ENCODE assay signal across 10 mouse cellular contexts in genomic region chr15:97744930-97745329, GRCm38 (mm10). TPM values are rescaled to one million over a fixed set of nuclear protein-coding genes. Genes with fewer than 3 reads are reported as not detected.
A peak's percentile ranks its signal among the peaks of the same experiment; 100 is the strongest.
DNase-seq lines count a peak whose midpoint lies in the region; ATAC-seq and TF ChIP-seq lines count a peak whose summit lies in the region.
"Had no signal": no experiment of that assay in that cellular context is flagged by ENCODE, and none has a peak within 500 bp of the region (broad histone marks: within the 10 kb centered on the region; RNA-seq: fewer than 3 reads in every experiment).

No protein-coding gene starts in this region.

- TF ChIP-seq EP300 in lung, postnatal 0 days (IDR thresholded peaks at IDR 0.05), result no peak

- no peaks in the 10 kb centered on the region for H3K9me3 ChIP-seq in lung, postnatal 0 days (ENCODE audit: low read length)
- no peaks in the 10 kb centered on the region for H3K9me3 ChIP-seq in liver, embryonic 13.5 days (replicated peaks)

- no peak overlapping the region for H3K4me3 ChIP-seq in lung, postnatal 0 days (ENCODE audit: low read depth, low read length)
- no peak overlapping the region for H3K4me3 ChIP-seq in liver, embryonic 13.5 days (replicated peaks)
- H3K4me3 ChIP-seq: myocyte had no signal

- no peaks in the 10 kb centered on the region for H3K36me3 ChIP-seq in lung, postnatal 0 days (ENCODE audit: insufficient read depth, low read length)
- H3K36me3 ChIP-seq in liver, embryonic 13.5 days, result no peaks in the 10 kb centered on the region

- WGBS in lung, postnatal 0 days, result 75% methylated on average over 10 of the region's 10 CpGs
- WGBS in liver, embryonic 13.5 days (ENCODE audit: insufficient replicate concordance), result 35% methylated on average over 10 of the region's 10 CpGs

- H3K27me3 ChIP-seq in lung, postnatal 0 days (replicated peaks; ENCODE audit: insufficient read depth, low read length), result no peaks in the 10 kb centered on the region
- no peaks in the 10 kb centered on the region for H3K27me3 ChIP-seq in liver, embryonic 13.5 days

- TF ChIP-seq CTCF in lung, postnatal 0 days (IDR thresholded peaks at IDR 0.05), result no peak

- no peaks in the 10 kb centered on the region for H3K4me1 ChIP-seq in lung, postnatal 0 days (ENCODE audit: insufficient read depth, low read depth, low read length)
- peaks cover 60% of the 10 kb centered on the region for H3K4me1 ChIP-seq in liver, embryonic 13.5 days (replicated peaks)

- ATAC-seq in lung, postnatal 0 days, result peak; percentile 20; the same call in 1 of the 2 replicates
- peak; percentile 85 for ATAC-seq in liver, embryonic 13.5 days (ENCODE audit: low read depth)
- ATAC-seq: activated CD4-positive, CD25-positive, alpha-beta regulatory T cell, adult 4 months had no signal

- intact Hi-C loops in gastrocnemius, postnatal 14 days (cut with DNase I; ENCODE audit: low total_unique reads), result no loop called here

- peak; percentile 55 for DNase-seq in lung, postnatal 0 days (ENCODE audit: low spot score)
- DNase-seq in lung, adult 18-20 months, result no peak
- peak; percentile 45 for DNase-seq in gastrocnemius, postnatal 14 days
- peak; percentile 61 for DNase-seq in liver, embryonic 13.5 days
- peak; percentile 79 for DNase-seq in thymus, postnatal 0 days (ENCODE audit: low spot score)
- no peak for DNase-seq in urinary bladder, postnatal 10 days (ENCODE audit: low spot score)
- no peak for DNase-seq in kidney, postnatal 10 days
- no peak for DNase-seq in left cerebral cortex, adult 11 months (ENCODE audit: low spot score)

- no peak overlapping the region for H3K4me2 ChIP-seq in lung, postnatal 0 days (replicated peaks; ENCODE audit: low read depth, low read length)
- no peak overlapping the region for H3K4me2 ChIP-seq in liver, embryonic 13.5 days

- H3K9ac ChIP-seq in lung, postnatal 0 days (replicated peaks; ENCODE audit: low read depth), result no peak overlapping the region
- H3K9ac ChIP-seq in liver, embryonic 13.5 days, result peak overlapping the region; percentile 39; the same call in 1 of the 2 replicates

- no peak overlapping the region for H3K27ac ChIP-seq in lung, postnatal 0 days (ENCODE audit: low read length)
- H3K27ac ChIP-seq in liver, embryonic 13.5 days, result peak overlapping the region; percentile 58

RNA-seq across cellular contexts. Expression of gene Endou, which starts 13.8 kb away (rescaled TPM):
- 2.1 and 2.9 TPM in 2 replicates for polyA plus RNA-seq in lung, postnatal 0 days (2015; fragmentation: Nextera tagmentation; extraction: Ambion mirVana)
- total RNA-seq in gastrocnemius, postnatal 14 days (2021), result under 1 TPM; 0.49 to 0.60 TPM
- polyA plus RNA-seq in liver, embryonic 13.5 days (2015; fragmentation: Nextera tagmentation; extraction: Ambion mirVana), result 0.07 TPM in 1 of 2 replicates, not detected in the other
- 159 and 186 TPM in 2 replicates for polyA plus RNA-seq in thymus, postnatal 0 days (2015; fragmentation: Nextera tagmentation; extraction: Ambion mirVana)

RNA-seq across cellular contexts. Expression of gene Rapgef3, which starts 22.8 kb away (rescaled TPM):
- 18.7 and 25.5 TPM in 2 replicates for polyA plus RNA-seq in lung, postnatal 0 days (2015; fragmentation: Nextera tagmentation; extraction: Ambion mirVana)
- total RNA-seq in gastrocnemius, postnatal 14 days (2021), result 1 to 10 TPM; 6.2 to 9.7 TPM
- polyA plus RNA-seq in liver, embryonic 13.5 days (2015; fragmentation: Nextera tagmentation; extraction: Ambion mirVana), result 1.2 and 1.8 TPM in 2 replicates
- polyA plus RNA-seq in thymus, postnatal 0 days (2015; fragmentation: Nextera tagmentation; extraction: Ambion mirVana), result 61.7 and 72.6 TPM in 2 replicates
- polyA plus RNA-seq: activated CD4-positive, CD25-positive, alpha-beta regulatory T cell, adult 4 months had no signal

RNA-seq across cellular contexts. Expression of gene Slc48a1, which starts 33.4 kb away (rescaled TPM):
- 69.5 and 75.7 TPM in 2 replicates for polyA plus RNA-seq in lung, postnatal 0 days (2015; fragmentation: Nextera tagmentation; extraction: Ambion mirVana)
- total RNA-seq in gastrocnemius, postnatal 14 days (2021), result 10 to 100 TPM; 39.9 to 40.3 TPM
- polyA plus RNA-seq in liver, embryonic 13.5 days (2015; fragmentation: Nextera tagmentation; extraction: Ambion mirVana), result 89.5 and 101 TPM in 2 replicates
- polyA plus RNA-seq in thymus, postnatal 0 days (2015; fragmentation: Nextera tagmentation; extraction: Ambion mirVana), result 44.5 and 48.3 TPM in 2 replicates

RNA-seq across cellular contexts. Expression of gene Rpap3, which starts 39.3 kb away (rescaled TPM):
- 14.3 and 15.5 TPM in 2 replicates for polyA plus RNA-seq in lung, postnatal 0 days (2015; fragmentation: Nextera tagmentation; extraction: Ambion mirVana)
- total RNA-seq in gastrocnemius, postnatal 14 days (2021), result 10 to 100 TPM in 1 of 2 experiments, 1 to 10 TPM in 1; 9.4 to 10.4 TPM
- 13.1 and 17.4 TPM in 2 replicates for polyA plus RNA-seq in liver, embryonic 13.5 days (2015; fragmentation: Nextera tagmentation; extraction: Ambion mirVana)
- polyA plus RNA-seq in thymus, postnatal 0 days (2015; fragmentation: Nextera tagmentation; extraction: Ambion mirVana), result 31.1 and 31.7 TPM in 2 replicates

Comparison
In these comparisons a context has a peak if more than half of its experiments do, and no peak if none do; other contexts are left out.
1. DNase-seq: peak in lung, postnatal 0 days (single experiment), gastrocnemius, postnatal 14 days (single experiment), liver, embryonic 13.5 days (single experiment) and thymus, postnatal 0 days (single experiment); none in lung, adult 18-20 months (0 of 2), urinary bladder, postnatal 10 days (single experiment), kidney, postnatal 10 days (single experiment) and left cerebral cortex, adult 11 months (single experiment).
2. RNA of gene Endou, which starts 13.8 kb away (polyA plus RNA-seq): 159 to 186 TPM in thymus, postnatal 0 days; 2.1 to 2.9 TPM in lung, postnatal 0 days and 0.07 TPM in liver, embryonic 13.5 days; every median in the first group is over 10 times any median in the second.